Mouse (Mus musculus) neural tube, embryonic 12.5 days (tissue): ENCODE data around the gene Emc8. TPM values are rescaled to one million over a fixed set of nuclear protein-coding genes. Genes with fewer than 3 reads are reported as not detected.

Experiments
- ATAC-seq: fragments of 200-750 bp; cut with Nextera tagmentation; 2 replicates; pipeline ENCODE4 v1.8.0; 2017; ENCODE audit warnings: low read depth, mild to moderate bottlenecking, moderate TSS enrichment, moderate library complexity; ENCODE audit not compliant: low FRiP score
- H3K27ac ChIP-seq: fragments of 300-500 bp; sonication (generic); 2 replicates; pipeline ENCODE4 v1.5.1; 2016
- H3K27me3 ChIP-seq: fragments of 300-500 bp; sonication (generic); replicated peaks from 2 replicates; pipeline ENCODE4 v1.6.1; 2016; ENCODE audit warnings: mild to moderate bottlenecking
- H3K36me3 ChIP-seq: fragments of 300-500 bp; sonication (generic); 2 replicates; pipeline ENCODE4 v1.6.1; 2016; ENCODE audit warnings: mild to moderate bottlenecking
- H3K4me1 ChIP-seq: fragments of 300-500 bp; sonication (generic); 2 replicates; pipeline ENCODE4 v1.6.1; 2016
- H3K4me2 ChIP-seq: fragments of 300-500 bp; sonication (generic); replicated peaks from 2 replicates; pipeline ENCODE4 v1.6.1; 2016; ENCODE audit warnings: mild to moderate bottlenecking
- H3K4me3 ChIP-seq: fragments of 300-500 bp; sonication (generic); 2 replicates; pipeline ENCODE4 v1.5.1; 2016
- H3K9ac ChIP-seq: fragments of 300-500 bp; sonication (generic); 2 replicates; pipeline ENCODE4 v1.6.1; 2016; ENCODE audit warnings: mild to moderate bottlenecking
- H3K9me3 ChIP-seq: fragments of 300-500 bp; sonication (generic); 2 replicates; pipeline ENCODE4 v1.6.1; 2016; ENCODE audit warnings: mild to moderate bottlenecking
- WGBS: fragments of 180-500 bp; shearing (Covaris S2); methylation state at CpG from one replicate; pipeline ENCODE4 v1.1.7; 2016; 5-methylcytosine and 5-hydroxymethylcytosine counted together
- polyA plus RNA-seq: library from polyadenylated mRNA; unstranded; fragments of >200 nt; fragmentation: Nextera tagmentation; extraction: Ambion mirVana; gene quantifications from 2 replicates; pipeline ENCODE4 v1.2.1, GENCODE M21; 2016

The Emc8 gene
- 204 and 214 TPM in 2 replicates for polyA plus RNA-seq

GRCm38 (mm10) chr8:120668374-120668905 lies at the start of gene Emc8:
TSS of gene Emc8 (minus strand) at chr8:120668573.
- peak within 1 kb of the TSS; percentile 96 for H3K9ac ChIP-seq
- peak within 1 kb of the TSS; percentile 75; the same call in 1 of the 2 replicates for H3K27ac ChIP-seq
- no peaks in the 10 kb centered on the region for H3K27me3 ChIP-seq
- H3K4me1 ChIP-seq = peaks cover 42% of the 10 kb centered on the region
- WGBS = 1% methylated on average over 49 of the region's 51 CpGs
- peak within 1 kb of the TSS; percentile 88 for H3K4me3 ChIP-seq
- no peaks in the 10 kb centered on the region for H3K9me3 ChIP-seq
- no peak; the same call in 1 of the 2 replicates for ATAC-seq
- H3K36me3 ChIP-seq = peaks cover 38% of the 10 kb centered on the region
- peak within 1 kb of the TSS; percentile 92 for H3K4me2 ChIP-seq

DNA sequence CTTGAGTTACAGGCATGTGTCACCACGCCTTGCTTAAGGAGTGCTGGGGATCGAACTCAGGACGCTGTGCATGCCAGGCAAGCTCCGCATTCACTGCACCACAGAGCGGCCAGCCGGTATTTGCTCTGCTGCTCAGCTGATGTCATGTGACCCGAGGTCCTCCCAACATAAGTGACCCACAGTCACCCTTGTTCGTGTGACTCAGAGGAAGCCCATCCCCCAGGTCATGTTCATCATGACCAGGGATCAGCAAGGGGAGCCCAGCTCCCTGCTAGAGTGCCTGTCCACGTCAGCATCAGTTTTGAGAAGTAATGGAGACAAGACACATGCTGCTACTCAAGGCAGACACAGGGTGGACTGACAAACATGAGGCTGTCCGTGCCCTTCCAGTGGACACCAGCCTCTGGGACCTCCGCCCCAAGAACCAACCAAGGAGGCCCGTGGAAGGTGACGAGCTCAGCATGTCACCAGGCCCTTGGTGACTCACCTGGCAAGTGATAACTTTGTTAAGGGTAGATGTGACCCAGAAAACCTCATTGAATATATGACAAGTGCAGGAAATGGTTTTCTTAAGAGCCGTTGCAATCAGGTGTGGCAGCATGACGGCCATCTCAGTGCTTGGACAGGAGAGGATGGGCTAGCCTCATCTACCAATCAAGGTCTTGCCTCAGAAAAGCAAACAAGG lies 47.8 kb upstream of the Emc8 start:
- no peak overlapping the region for H3K9ac ChIP-seq
- H3K36me3 ChIP-seq = no peaks in the 10 kb centered on the region
- no peaks in the 10 kb centered on the region for H3K4me1 ChIP-seq
- no peaks in the 10 kb centered on the region for H3K27me3 ChIP-seq
- H3K9me3 ChIP-seq = no peaks in the 10 kb centered on the region
- no peak overlapping the region for H3K4me3 ChIP-seq
- ATAC-seq = no peak
- H3K4me2 ChIP-seq = no peak overlapping the region
- WGBS = 84% methylated on average over 15 of the region's 15 CpGs
- H3K27ac ChIP-seq = no peak overlapping the region

DNA sequence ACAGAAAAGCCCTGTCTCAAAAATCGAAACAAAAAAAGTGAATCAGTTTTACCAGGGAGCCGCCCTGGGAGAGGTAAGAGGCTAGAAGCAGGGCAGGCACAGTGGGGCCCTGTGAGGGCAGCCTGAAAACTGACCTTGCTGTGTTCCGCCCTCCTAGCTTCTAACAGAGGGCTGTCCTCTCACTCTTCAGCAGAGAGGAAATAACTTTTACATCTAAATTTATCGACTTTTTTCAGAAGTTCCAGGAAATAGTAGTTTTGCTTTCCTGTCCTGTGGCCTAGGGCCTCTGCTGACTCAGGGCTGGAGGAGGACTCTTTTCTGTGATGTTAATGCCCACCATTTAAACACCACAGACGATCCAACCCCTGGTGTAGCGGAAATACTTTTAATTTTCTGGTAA lies 46.8 kb upstream of the Emc8 start:
- WGBS = 78% methylated on average over 6 of the region's 6 CpGs
- no peaks in the 10 kb centered on the region for H3K4me1 ChIP-seq

GRCm38 (mm10) chr8:120709176-120709575 lies 40.8 kb upstream of the Emc8 start:
- Histone ChIP-seq H3K4me2 (no peak overlapping the region), H3K27ac (no peak overlapping the region), H3K9me3 (no peaks in the 10 kb centered on the region), H3K4me1 (peaks cover 4% of the 10 kb centered on the region; the same call in 1 of the 2 replicates), H3K27me3 (no peaks in the 10 kb centered on the region), H3K4me3 (no peak overlapping the region), H3K36me3 (no peaks in the 10 kb centered on the region), H3K9ac (no peak overlapping the region)
- 83% methylated on average over 10 of the region's 10 CpGs for WGBS
- ATAC-seq = no peak

More for the DNA sequence above, 46.8 kb upstream of the Emc8 start:
- no peaks in the 10 kb centered on the region for H3K9me3 ChIP-seq
- H3K27me3 ChIP-seq = no peaks in the 10 kb centered on the region
- ATAC-seq = no peak
- no peak overlapping the region for H3K4me2 ChIP-seq
- no peak overlapping the region for H3K27ac ChIP-seq
- H3K4me3 ChIP-seq = no peak overlapping the region
- H3K9ac ChIP-seq = no peak overlapping the region
- no peaks in the 10 kb centered on the region for H3K36me3 ChIP-seq

- WGBS = 87% methylated on average over 3 of the region's 3 CpGs
- Histone ChIP-seq H3K36me3 (no peaks in the 10 kb centered on the region), H3K4me3 (no peak overlapping the region), H3K27me3 (no peaks in the 10 kb centered on the region), H3K9ac (no peak overlapping the region), H3K4me1 (peaks cover 4% of the 10 kb centered on the region; the same call in 1 of the 2 replicates), H3K9me3 (no peaks in the 10 kb centered on the region), H3K4me2 (no peak overlapping the region), H3K27ac (no peak overlapping the region)
- ATAC-seq = no peak
Observed at GRCm38 (mm10) chr8:120706193-120706592, 37.8 kb upstream of the Emc8 start.

DNA sequence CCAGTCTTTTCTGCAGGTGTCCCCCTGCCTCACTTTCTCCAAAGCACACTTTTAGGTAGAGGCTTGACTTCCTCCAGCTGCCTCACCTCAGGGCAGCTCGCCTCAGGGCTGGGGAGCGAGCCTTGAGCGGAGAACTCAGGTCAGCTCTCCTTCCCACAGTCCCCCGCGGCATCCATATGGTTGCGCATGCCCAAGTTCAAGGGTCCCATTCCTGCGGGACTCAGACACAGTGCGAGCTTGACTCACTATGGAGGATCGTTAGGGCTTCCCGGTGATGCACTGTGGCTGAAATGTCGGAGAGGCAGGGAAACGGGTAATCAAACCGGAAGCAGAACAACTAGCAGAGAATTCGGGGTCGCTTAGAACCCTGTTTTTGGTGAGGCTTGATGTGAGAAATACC lies 36.8 kb upstream of the Emc8 start:
- H3K27me3 ChIP-seq = no peaks in the 10 kb centered on the region
- no peak overlapping the region for H3K9ac ChIP-seq
- ATAC-seq = no peak

DNA sequence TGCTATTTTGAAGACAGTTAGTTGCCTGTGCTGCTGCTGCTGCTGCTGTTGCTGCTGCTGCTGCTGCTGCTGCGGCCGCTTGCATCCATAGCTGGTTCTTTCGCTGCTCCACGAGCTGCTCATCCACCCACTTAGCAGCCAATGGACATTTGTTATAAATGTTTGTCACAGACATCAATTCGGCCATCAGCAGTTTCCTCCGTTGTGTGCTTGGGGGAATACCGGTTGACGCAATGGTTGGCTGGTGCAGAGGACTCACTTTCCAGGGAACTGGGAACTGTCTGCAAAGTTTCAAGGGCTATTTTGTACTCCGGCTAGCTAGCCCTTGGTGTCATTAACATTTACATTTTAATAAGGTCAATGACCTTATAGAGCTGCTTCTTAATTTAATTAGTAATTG lies 35.8 kb upstream of the Emc8 start:
- Histone ChIP-seq H3K27me3 (no peaks in the 10 kb centered on the region), H3K4me3 (no peak overlapping the region), H3K36me3 (no peaks in the 10 kb centered on the region), H3K4me1 (peaks cover 4% of the 10 kb centered on the region; the same call in 1 of the 2 replicates), H3K9ac (no peak overlapping the region), H3K9me3 (no peaks in the 10 kb centered on the region), H3K4me2 (no peak overlapping the region), H3K27ac (no peak overlapping the region)
- WGBS = 22% methylated on average over 9 of the region's 9 CpGs
- ATAC-seq = no peak

More for the DNA sequence above, 36.8 kb upstream of the Emc8 start:
- Histone ChIP-seq H3K4me1 (peaks cover 4% of the 10 kb centered on the region; the same call in 1 of the 2 replicates), H3K36me3 (no peaks in the 10 kb centered on the region), H3K9me3 (no peaks in the 10 kb centered on the region), H3K27ac (no peak overlapping the region), H3K4me3 (no peak overlapping the region), H3K4me2 (no peak overlapping the region)
- whole genome bisulfite sequencing = 78% methylated on average over 15 of the region's 15 CpGs

GRCm38 (mm10) chr8:120701758-120702465 lies 33.5 kb upstream of the Emc8 start:
- no peak for ATAC-seq
- Histone ChIP-seq H3K9me3 (no peaks in the 10 kb centered on the region; the same call in 1 of the 2 replicates), H3K4me1 (peaks cover 4% of the 10 kb centered on the region; the same call in 1 of the 2 replicates), H3K27ac (no peak overlapping the region), H3K36me3 (no peaks in the 10 kb centered on the region), H3K27me3 (no peaks in the 10 kb centered on the region), H3K9ac (no peak overlapping the region), H3K4me2 (no peak overlapping the region), H3K4me3 (no peak overlapping the region)
- WGBS = 64% methylated on average over 19 of the region's 19 CpGs

GRCm38 (mm10) chr8:120700053-120700452 lies 31.7 kb upstream of the Emc8 start:
- Histone ChIP-seq H3K4me3 (no peak overlapping the region), H3K4me2 (no peak overlapping the region), H3K27ac (no peak overlapping the region), H3K9ac (no peak overlapping the region), H3K9me3 (no peaks in the 10 kb centered on the region; the same call in 1 of the 2 replicates), H3K4me1 (peaks cover 4% of the 10 kb centered on the region; the same call in 1 of the 2 replicates), H3K36me3 (no peaks in the 10 kb centered on the region), H3K27me3 (no peaks in the 10 kb centered on the region)
- ATAC-seq = no peak
- WGBS = 88% methylated on average over 4 of the region's 4 CpGs

- H3K4me2 ChIP-seq = no peak overlapping the region
- no peak overlapping the region for H3K9ac ChIP-seq
- H3K27ac ChIP-seq = no peak overlapping the region
- no peaks in the 10 kb centered on the region for H3K36me3 ChIP-seq
- peaks cover 3% of the 10 kb centered on the region; the same call in 1 of the 2 replicates for H3K4me1 ChIP-seq
- no peak for ATAC-seq
- H3K27me3 ChIP-seq = no peaks in the 10 kb centered on the region
- 82% methylated on average over 2 of the region's 2 CpGs for WGBS
- no peak overlapping the region for H3K4me3 ChIP-seq
- H3K9me3 ChIP-seq = no peaks in the 10 kb centered on the region; the same call in 1 of the 2 replicates
Observed at GRCm38 (mm10) chr8:120699565-120699964, 31.2 kb upstream of the Emc8 start.

- ATAC-seq = no peak
- Histone ChIP-seq H3K4me1 (no peaks in the 10 kb centered on the region), H3K4me2 (no peak overlapping the region), H3K9ac (no peak overlapping the region), H3K27me3 (no peaks in the 10 kb centered on the region), H3K4me3 (no peak overlapping the region), H3K36me3 (no peaks in the 10 kb centered on the region), H3K9me3 (no peaks in the 10 kb centered on the region; the same call in 1 of the 2 replicates), H3K27ac (no peak overlapping the region)
- WGBS = 83% methylated on average over 6 of the region's 6 CpGs
Observed at GRCm38 (mm10) chr8:120699079-120699478, 30.7 kb upstream of the Emc8 start.

- Histone ChIP-seq H3K9ac (no peak overlapping the region), H3K27me3 (no peaks in the 10 kb centered on the region), H3K9me3 (no peaks in the 10 kb centered on the region; the same call in 1 of the 2 replicates), H3K4me2 (no peak overlapping the region), H3K4me1 (no peaks in the 10 kb centered on the region), H3K27ac (no peak overlapping the region), H3K4me3 (no peak overlapping the region), H3K36me3 (no peaks in the 10 kb centered on the region)
- ATAC-seq = no peak
- 90% methylated on average over 7 of the region's 7 CpGs for WGBS
Observed at GRCm38 (mm10) chr8:120698426-120698825, 30.1 kb upstream of the Emc8 start.
